Mouse (Mus musculus): Measurements from ENCODE around the gene Ptpn3. TPM values are rescaled to one million over a fixed set of nuclear protein-coding genes. Genes with fewer than 3 reads are reported as not detected.

The Ptpn3 gene
- 1.1 and 1.2 TPM in 2 replicates for polyA plus RNA-seq (2016; fragmentation: Nextera tagmentation; extraction: Ambion mirVana)

DNA sequence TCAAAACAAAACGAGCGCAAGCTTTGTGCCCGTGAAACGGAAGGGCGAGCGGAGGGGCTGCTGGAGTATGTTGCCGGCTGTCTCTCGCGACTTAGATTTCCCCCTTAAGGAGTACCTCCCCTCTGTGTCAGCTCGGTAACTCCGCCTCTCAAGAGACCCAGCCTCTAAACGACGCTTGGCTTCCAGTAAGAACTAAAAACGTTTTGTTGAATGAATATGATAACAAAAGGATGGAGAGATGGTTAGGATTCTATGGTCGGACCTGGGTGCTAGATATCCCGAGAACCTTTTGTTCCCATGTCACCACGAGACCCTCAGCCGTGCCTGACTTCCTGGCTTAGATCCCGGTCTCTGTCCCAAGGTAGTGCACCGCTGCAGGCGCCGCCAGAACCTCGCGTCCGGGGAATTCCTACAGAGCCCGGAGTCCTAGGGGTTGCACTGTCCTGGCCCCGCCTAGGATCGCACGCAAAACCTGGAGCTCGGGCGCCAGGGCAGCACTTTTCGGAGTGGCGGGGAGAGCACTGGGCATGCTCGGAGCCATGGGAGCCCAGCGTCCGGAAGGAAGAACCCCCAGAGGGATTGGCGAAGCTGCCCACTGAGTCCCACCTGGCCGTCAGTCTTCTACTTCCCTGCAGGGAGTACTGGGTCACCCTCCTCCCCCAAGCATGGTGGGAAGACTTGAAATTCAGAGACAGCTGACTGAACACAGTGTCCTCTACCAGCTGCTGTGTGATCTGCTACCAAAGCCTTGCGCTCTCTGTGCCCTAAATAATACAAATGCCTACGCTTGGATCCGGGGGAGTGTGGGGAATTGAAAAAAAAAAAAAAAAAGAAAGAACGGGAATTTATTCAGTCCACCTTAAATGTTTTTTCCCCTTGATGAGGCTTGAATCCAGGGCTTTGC, at the start of gene Ptpn3:
Ptpn3 (minus strand) TSS at position 428 of the 904 bp plus-strand sequence.
- under 1% methylated on average over 42 of the region's 42 CpGs for WGBS
- H3K27me3 ChIP-seq = peaks cover 65% of the 10 kb centered on the region
- H3K9me3 ChIP-seq = no peaks in the 10 kb centered on the region
- ATAC-seq (ENCODE audit: low FRiP score, low read depth) = peak; percentile 83
- H3K27ac ChIP-seq (replicated peaks) = no peak within 1 kb of the TSS
- H3K36me3 ChIP-seq = no peaks in the 10 kb centered on the region
- peaks cover 28% of the 10 kb centered on the region for H3K4me1 ChIP-seq
- peak within 1 kb of the TSS; percentile 90 for H3K4me2 ChIP-seq (replicated peaks)
- H3K9ac ChIP-seq (replicated peaks) = peak within 1 kb of the TSS; percentile 44
- peak within 1 kb of the TSS; percentile 79 for H3K4me3 ChIP-seq

DNA sequence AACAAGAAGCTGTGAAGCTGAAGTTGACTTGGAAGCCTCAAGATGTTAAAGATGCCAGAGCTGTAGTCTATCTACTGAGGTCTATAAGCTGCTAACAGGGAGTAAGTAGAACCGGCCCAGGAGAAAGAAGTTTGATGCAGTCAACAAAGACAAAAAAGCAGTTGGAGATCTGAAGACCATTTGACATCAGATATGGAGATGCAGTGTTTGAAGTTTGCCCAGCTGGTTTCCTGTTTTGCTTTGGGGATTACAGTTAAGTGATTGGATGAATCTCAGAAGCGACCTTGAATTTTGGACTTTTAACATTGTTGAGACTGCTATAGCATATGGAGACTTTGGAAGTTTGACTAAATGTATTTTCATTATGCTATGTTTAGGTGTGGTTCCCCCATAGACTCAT, 48.9 kb upstream of the Ptpn3 start:
- Histone ChIP-seq H3K9me3 (no peaks in the 10 kb centered on the region), H3K4me1 (no peaks in the 10 kb centered on the region), H3K27me3 (no peaks in the 10 kb centered on the region), H3K36me3 (no peaks in the 10 kb centered on the region), H3K9ac (replicated peaks) (no peak overlapping the region), H3K4me3 (no peak overlapping the region), H3K27ac (replicated peaks) (no peak overlapping the region), H3K4me2 (replicated peaks) (no peak overlapping the region)
- 95% methylated on average over 2 of the region's 2 CpGs for whole genome bisulfite sequencing
- no peak for ATAC-seq (ENCODE audit: low FRiP score, low read depth)

- no peak for ATAC-seq (ENCODE audit: low FRiP score, low read depth)
- 91% methylated on average over 7 of the region's 7 CpGs for WGBS
- H3K9ac ChIP-seq (replicated peaks) = no peak overlapping the region
These were observed 42.4 kb upstream of the Ptpn3 start for GRCm38 (mm10) chr4:57343996-57344395.

GRCm38 (mm10) chr4:57338923-57339322, 37.3 kb upstream of the Ptpn3 start:
- no peaks in the 10 kb centered on the region for H3K4me1 ChIP-seq
- no peak overlapping the region for H3K9ac ChIP-seq (replicated peaks)
- ATAC-seq (ENCODE audit: low FRiP score, low read depth) = no peak
- no peaks in the 10 kb centered on the region for H3K27me3 ChIP-seq
- 89% methylated on average over 17 of the region's 17 CpGs for WGBS
- H3K27ac ChIP-seq (replicated peaks) = no peak overlapping the region
- no peak overlapping the region for H3K4me3 ChIP-seq
- H3K4me2 ChIP-seq (replicated peaks) = no peak overlapping the region
- H3K9me3 ChIP-seq = no peaks in the 10 kb centered on the region
- H3K36me3 ChIP-seq = no peaks in the 10 kb centered on the region

More at GRCm38 (mm10) chr4:57343996-57344395, 42.4 kb upstream of the Ptpn3 start:
- H3K4me3 ChIP-seq = no peak overlapping the region
- H3K4me2 ChIP-seq (replicated peaks) = no peak overlapping the region
- no peaks in the 10 kb centered on the region for H3K9me3 ChIP-seq
- no peaks in the 10 kb centered on the region for H3K27me3 ChIP-seq
- H3K36me3 ChIP-seq = no peaks in the 10 kb centered on the region
- no peaks in the 10 kb centered on the region for H3K4me1 ChIP-seq
- H3K27ac ChIP-seq (replicated peaks) = no peak overlapping the region

- Histone ChIP-seq H3K27ac (replicated peaks) (no peak overlapping the region), H3K4me3 (no peak overlapping the region), H3K4me1 (no peaks in the 10 kb centered on the region), H3K27me3 (no peaks in the 10 kb centered on the region), H3K9me3 (no peaks in the 10 kb centered on the region), H3K36me3 (no peaks in the 10 kb centered on the region), H3K9ac (replicated peaks) (no peak overlapping the region), H3K4me2 (replicated peaks) (no peak overlapping the region)
- WGBS = 81% methylated on average over 9 of the region's 9 CpGs
- no peak for ATAC-seq (ENCODE audit: low FRiP score, low read depth)
These were observed 36.4 kb upstream of the Ptpn3 start for GRCm38 (mm10) chr4:57338061-57338460.

GRCm38 (mm10) chr4:57335000-57335666, 33.5 kb upstream of the Ptpn3 start:
- no peak for ATAC-seq (ENCODE audit: low FRiP score, low read depth)
- no peak overlapping the region for H3K4me2 ChIP-seq (replicated peaks)
- 49% methylated on average over 9 of the region's 9 CpGs for WGBS
- H3K9me3 ChIP-seq = no peaks in the 10 kb centered on the region
- H3K4me1 ChIP-seq = no peaks in the 10 kb centered on the region
- no peaks in the 10 kb centered on the region for H3K27me3 ChIP-seq
- H3K9ac ChIP-seq (replicated peaks) = no peak overlapping the region
- no peak overlapping the region for H3K27ac ChIP-seq (replicated peaks)
- no peak overlapping the region for H3K4me3 ChIP-seq
- no peaks in the 10 kb centered on the region for H3K36me3 ChIP-seq

DNA sequence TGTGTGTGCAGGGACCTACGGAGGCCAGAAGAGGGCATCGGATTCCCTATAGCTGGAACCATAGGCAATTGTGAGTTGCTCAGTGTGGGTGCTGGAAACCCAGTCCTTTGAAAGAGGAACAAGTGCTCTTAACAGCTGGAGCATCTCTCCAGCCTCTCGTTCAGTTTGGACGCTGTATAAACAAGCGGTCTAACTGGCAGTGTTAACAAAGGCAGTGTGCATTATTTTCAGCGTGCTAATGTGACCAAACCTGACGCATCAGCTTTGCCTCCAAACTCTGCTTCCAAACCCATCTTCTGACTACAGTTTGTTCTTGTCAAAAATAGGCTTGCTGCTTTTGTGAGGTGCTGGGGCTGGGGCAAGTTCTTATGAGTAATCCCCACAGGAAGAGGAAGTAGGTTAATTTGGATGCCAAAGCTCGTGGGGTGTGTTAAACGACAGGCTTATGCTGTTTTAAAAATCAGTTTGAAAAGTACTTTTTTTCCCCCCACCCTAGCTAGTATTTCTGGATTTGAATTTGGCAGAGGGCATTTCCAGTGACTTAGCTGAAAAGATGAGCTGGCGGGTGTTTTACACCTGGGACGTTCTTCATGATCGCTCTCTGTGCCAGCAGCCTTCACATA, 32.4 kb upstream of the Ptpn3 start:
- H3K9me3 ChIP-seq = no peaks in the 10 kb centered on the region
- H3K27me3 ChIP-seq = no peaks in the 10 kb centered on the region
- H3K36me3 ChIP-seq = no peaks in the 10 kb centered on the region
- no peak overlapping the region for H3K4me2 ChIP-seq (replicated peaks)
- no peak overlapping the region for H3K27ac ChIP-seq (replicated peaks)
- no peak overlapping the region for H3K4me3 ChIP-seq
- no peak overlapping the region for H3K9ac ChIP-seq (replicated peaks)
- 97% methylated on average over 12 of the region's 12 CpGs for WGBS
- ATAC-seq (ENCODE audit: low FRiP score, low read depth) = no peak
- no peaks in the 10 kb centered on the region for H3K4me1 ChIP-seq

- Histone ChIP-seq H3K4me2 (replicated peaks) (no peak overlapping the region), H3K9me3 (no peaks in the 10 kb centered on the region), H3K4me3 (no peak overlapping the region), H3K36me3 (no peaks in the 10 kb centered on the region), H3K27ac (replicated peaks) (no peak overlapping the region), H3K9ac (replicated peaks) (no peak overlapping the region), H3K4me1 (no peaks in the 10 kb centered on the region), H3K27me3 (no peaks in the 10 kb centered on the region)
- WGBS = 93% methylated on average over 3 of the region's 3 CpGs
- no peak for ATAC-seq (ENCODE audit: low FRiP score, low read depth)
These were observed 30.9 kb upstream of the Ptpn3 start for GRCm38 (mm10) chr4:57332511-57332910.

- Histone ChIP-seq H3K4me1 (0 out of 2 replicates have a peak, but pooled peaks cover 5% of the 10 kb centered on the region), H3K4me3 (no peak overlapping the region), H3K27ac (replicated peaks) (no peak overlapping the region), H3K9me3 (no peaks in the 10 kb centered on the region), H3K4me2 (replicated peaks) (no peak overlapping the region), H3K36me3 (no peaks in the 10 kb centered on the region), H3K9ac (replicated peaks) (no peak overlapping the region), H3K27me3 (0 out of 2 replicates have a peak, but pooled peaks cover 5% of the 10 kb centered on the region)
- no peak for ATAC-seq (ENCODE audit: low FRiP score, low read depth)
- 45% methylated on average over 23 of the region's 23 CpGs for WGBS
These were observed 19.1 kb upstream of the Ptpn3 start for GRCm38 (mm10) chr4:57320606-57321327.

DNA sequence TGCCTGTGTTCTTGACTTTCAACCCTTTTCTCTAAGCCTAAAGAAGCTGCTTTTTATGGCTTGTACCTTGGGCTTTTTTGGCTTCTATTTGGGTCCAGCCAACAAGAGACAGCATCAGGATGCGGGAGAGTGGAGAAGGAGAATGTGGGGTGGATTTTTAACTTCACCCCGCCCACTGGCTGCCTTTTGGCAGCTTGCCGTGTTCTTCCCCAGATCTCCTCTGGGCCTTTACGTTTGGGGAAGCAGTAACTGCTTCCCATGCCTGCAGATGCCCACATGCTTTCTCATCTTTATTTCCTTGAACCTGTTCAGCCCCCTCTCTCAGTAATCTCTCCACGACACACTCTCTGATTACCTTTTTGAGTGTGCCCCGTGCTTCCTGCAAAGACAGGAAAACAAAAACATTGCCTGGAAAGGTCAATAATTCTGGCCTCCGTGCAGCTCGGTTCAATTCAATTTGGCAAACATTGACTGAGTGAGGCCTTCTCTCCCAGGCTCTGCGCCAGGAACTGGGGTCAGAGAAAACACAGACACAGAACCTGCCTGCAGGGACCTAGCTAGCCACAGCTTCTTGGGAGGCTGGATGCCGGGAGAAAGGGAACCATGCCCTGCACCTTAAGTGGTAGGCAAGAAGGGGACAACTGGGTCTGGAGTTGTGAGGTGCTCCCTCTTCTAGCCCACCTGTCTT, 17.0 kb upstream of the Ptpn3 start:
- no peak overlapping the region for H3K4me2 ChIP-seq (replicated peaks)
- no peak overlapping the region for H3K9ac ChIP-seq (replicated peaks)
- WGBS = 54% methylated on average over 10 of the region's 10 CpGs
- H3K4me3 ChIP-seq = no peak overlapping the region
- H3K4me1 ChIP-seq = 0 out of 2 replicates have a peak, but pooled peaks cover 5% of the 10 kb centered on the region
- no peak for ATAC-seq (ENCODE audit: low FRiP score, low read depth)
- 0 out of 2 replicates have a peak, but pooled peaks cover 5% of the 10 kb centered on the region for H3K27me3 ChIP-seq
- H3K36me3 ChIP-seq = no peaks in the 10 kb centered on the region
- H3K9me3 ChIP-seq = no peaks in the 10 kb centered on the region
- no peak overlapping the region for H3K27ac ChIP-seq (replicated peaks)

All from midbrain, embryonic 12.5 days (tissue).